Mouse (Mus musculus) right cerebral cortex, postnatal 25 days (tissue): ENCODE measurements around the gene Lypla2.

ENCODE experiments used
- DNase-seq: peaks from one replicate; pipeline ENCODE4 v3.0.0; 2022

Gene Lypla2

DNA sequence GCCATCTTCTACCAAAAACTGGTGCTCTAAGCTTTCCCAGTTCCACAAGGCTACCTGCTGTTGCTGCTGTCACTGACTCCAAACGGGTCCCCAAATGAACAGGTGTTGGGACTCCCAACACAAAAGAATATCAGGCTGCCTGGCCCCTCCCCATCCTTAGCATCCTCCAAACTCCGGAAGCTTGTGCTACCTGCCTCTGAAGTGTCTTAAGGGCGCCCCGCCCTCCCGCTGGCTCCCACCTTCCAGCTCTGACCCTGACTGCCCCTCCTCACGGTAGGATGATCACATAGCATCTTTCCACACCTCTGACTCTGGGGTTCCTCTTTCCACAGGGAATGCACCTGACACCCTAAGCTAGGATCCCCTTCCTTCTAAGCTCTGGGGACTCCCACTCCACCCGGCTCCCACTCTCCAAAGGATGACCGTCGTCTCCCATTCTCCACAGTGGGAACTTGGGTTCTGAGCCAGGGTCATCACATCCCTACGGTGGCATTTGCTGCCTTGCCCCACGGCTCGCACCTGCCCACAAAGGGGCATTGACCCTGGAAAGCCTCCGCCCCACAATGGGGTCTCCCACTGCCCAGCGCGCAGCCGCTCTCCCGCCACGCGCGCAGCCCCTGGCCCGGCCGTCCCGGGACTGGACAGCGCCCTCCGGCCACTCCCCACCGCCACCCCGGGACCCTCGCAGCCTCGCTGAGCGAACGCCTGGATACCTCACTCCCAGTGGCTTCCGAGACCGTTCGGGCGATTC lies 446 bp downstream of the Lypla2 start:
- no peak for DNase-seq

- no peak for DNase-seq
Observed at GRCm38 (mm10) chr4:135970585-135970984, 1.8 kb downstream of the Lypla2 start.

- no peak for DNase-seq
Observed at GRCm38 (mm10) chr4:135969070-135969750, 3.2 kb downstream of the Lypla2 start.

- DNase-seq, result no peak
Observed at GRCm38 (mm10) chr4:135968271-135968869, 4.1 kb downstream of the Lypla2 start.

DNA sequence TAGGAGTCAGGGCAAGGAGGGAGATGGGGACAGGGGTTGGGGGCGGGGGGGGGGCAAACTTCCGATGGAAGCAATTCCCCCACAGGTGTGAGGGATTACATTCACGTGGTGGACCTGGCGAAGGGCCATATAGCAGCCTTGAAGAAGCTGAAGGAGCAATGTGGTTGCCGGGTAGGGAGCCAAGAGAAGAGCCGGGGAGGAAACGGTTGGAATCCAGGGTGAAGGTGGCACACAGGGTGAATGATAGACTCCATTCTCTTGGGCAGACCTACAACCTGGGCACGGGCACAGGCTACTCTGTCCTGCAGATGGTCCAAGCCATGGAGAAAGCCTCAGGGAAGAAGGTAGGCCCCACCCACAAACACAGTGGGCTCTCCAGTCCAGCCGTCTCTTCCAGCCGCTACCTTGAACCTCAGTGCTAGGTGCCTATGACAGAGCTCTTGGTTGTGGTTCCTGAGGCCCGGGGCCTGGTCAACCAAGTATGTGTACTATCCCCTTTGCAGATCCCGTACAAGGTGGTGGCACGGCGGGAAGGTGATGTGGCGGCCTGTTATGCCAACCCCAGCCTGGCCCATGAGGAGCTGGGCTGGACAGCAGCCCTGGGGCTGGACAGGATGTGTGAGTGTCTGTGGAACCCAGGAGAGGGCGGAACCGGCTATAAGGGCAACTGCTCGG lies 5.2 kb downstream of the Lypla2 start:
- no peak for DNase-seq

- no peak for DNase-seq
Observed at GRCm38 (mm10) chr4:135966283-135966682, 6.1 kb downstream of the Lypla2 start.

GRCm38 (mm10) chr4:135965113-135965512 lies 7.3 kb downstream of the Lypla2 start:
- DNase-seq, result no peak

GRCm38 (mm10) chr4:135964426-135964825 lies 8.0 kb downstream of the Lypla2 start:
- peak; percentile 61 for DNase-seq

DNA sequence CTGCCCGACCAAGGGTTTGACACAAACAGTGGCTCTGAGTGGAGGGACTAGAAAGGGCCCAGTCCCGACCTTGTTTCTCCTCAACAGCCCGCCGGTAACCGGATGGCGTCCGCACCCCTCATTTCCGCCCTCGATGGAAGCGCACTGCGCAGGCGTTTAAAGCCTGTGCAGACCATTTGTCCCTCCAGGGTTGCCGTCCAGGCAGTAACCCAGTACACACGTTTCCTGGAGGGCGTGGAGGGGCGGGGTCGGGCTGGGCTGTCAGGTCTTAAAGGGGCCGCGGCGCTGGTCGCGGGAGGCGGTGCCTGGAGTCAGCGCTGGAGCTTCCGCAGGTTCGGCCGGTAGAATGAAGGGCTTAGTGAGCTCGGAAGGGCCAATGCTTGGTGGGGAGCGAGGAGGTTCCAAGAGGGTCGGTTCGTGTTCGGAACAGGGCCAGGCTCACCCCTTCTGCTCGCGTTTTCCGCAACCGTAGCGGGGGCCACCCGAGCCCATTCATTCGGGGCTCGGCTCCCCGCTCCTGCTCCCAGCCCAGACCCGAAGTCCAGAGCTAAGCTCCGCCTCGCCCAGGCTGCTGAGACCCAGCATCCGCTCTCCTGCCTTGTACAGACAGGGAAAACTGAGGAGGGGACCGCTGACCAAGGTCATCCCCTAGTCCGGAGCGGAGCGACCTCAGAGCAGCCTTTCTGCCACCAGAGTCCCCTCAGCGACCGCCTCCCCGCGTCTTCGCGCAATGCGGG lies 8.8 kb downstream of the Lypla2 start, which contains the start of gene Gale:
Gale (plus strand) TSS at position 271 of the 737 bp plus-strand sequence.
- DNase-seq, result peak; percentile 95

GRCm38 (mm10) chr4:135962946-135963345 lies 9.5 kb downstream of the Lypla2 start:
- no peak for DNase-seq

GRCm38 (mm10) chr4:135962198-135962597 lies 10.2 kb downstream of the Lypla2 start:
- no peak for DNase-seq

DNA sequence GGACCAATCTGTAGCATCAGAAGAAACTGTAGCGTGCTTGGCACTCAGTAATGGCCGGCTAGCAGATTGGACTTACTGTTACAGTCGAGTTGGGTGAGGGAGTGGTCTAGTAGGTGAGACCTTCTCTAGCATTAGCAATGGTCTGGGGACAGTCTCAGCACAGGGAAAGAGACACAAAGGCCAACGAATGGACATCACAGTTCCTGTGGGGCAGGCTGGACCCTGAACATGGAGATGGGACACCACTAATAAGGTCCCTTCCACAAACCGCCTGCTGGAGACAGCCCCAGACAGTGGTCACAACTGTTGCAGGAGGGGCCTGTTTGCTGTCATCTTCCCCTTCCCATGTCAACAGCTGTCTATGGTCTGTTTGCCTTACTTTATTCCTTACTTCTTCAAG lies 10.7 kb downstream of the Lypla2 start:
- no peak for DNase-seq

GRCm38 (mm10) chr4:135960717-135961116 lies 11.7 kb downstream of the Lypla2 start:
- DNase-seq, result peak; percentile 48

DNA sequence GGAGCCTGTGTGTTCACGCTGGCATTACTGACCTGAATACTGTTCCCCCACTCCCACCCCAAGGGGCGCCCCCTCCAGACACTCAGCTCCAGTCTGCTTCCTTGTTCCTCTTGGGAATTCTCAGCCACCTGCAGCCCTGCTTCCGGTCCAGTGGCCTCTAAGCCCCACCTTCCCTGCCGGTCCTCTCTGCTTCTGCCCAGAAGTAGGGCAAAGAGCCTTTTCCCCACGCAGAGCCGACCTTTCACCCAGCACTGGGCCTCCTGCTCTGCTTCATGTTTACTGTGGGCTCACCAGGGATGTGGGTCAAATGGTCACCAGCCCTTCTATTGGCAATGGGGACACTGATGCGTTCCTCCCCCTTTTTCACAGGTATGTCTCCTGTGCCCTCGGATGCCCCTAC lies 14.1 kb downstream of the Lypla2 start:
- no peak for DNase-seq

GRCm38 (mm10) chr4:135955886-135956285 lies 16.5 kb downstream of the Lypla2 start:
- no peak for DNase-seq

DNA sequence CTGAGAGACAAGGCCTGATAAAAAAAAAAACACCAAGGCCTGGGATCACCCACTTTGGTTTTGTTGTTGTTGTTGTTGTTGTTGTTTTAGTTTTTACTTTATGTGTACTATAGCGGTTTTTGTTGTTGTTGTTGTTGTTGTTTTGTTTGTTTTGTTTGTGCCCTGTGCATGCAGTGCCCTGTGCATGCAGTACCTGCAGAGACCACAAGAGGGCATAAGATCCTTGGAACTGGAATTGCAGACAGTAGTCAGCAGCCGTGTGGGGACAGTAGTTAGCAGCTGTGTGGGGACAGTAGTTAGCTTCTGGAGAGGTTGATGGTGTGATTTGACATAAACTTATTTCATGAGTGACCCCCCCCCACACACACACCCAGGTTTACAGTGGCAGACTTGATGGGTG lies 18.2 kb downstream of the Lypla2 start:
- peak; percentile 55 for DNase-seq

DNA sequence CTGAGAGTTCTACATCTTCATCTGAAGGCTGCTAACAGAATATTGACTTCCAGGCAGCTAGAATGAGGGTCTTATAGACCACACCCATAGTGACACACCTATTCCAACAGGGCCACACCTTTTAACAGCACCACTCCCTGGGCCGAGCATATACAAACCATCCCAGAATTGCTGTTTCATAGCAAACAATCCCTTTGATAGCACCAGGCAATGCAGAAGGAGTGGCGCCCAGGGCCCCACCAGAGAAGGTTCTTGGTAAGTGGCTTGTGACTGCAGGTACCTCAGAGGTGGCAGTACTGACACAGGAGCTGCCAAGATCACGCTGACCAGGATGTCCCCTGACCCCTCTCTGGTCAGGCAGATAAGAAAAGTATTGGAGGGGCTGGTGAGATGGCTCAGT lies 19.2 kb downstream of the Lypla2 start:
- no peak for DNase-seq

DNA sequence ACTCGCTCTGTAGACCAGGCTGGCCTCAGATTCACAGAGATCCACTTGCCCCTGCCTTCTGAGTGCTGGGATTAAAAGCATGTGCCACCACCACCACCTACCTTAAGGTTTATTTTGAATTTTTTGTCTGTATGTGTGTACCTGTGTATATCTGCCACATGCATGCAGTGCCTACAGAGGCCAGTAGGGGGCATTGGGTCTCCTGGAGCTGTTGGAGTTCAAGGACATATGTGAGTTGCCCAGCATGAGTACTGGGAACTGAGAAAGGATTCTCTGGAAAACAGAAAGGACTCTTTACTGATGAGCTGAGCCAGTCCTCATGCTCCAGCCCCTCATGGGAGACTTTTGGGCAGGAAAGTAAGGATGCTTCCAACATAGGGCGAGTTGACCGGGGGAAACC lies 20.9 kb downstream of the Lypla2 start:
- no peak for DNase-seq

DNA sequence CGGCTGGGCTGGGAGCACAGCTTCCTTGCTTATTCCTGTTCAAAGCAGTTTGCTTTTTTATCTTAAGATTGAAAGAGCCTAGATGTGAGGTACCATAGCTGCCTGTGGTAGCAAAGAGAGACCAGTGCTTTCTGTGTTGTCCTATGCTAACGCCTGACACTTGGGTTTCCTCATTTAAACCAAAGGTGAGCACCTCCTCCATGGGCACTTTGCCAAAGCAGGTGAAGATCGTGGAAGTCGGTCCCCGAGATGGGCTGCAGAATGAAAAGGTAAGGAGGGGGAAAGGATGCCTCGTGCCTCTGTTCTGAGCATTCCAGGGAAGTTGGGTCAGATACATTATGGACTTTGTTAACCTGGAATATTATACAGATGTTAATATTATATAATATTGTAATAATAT lies 22.1 kb downstream of the Lypla2 start:
- no peak for DNase-seq

DNA sequence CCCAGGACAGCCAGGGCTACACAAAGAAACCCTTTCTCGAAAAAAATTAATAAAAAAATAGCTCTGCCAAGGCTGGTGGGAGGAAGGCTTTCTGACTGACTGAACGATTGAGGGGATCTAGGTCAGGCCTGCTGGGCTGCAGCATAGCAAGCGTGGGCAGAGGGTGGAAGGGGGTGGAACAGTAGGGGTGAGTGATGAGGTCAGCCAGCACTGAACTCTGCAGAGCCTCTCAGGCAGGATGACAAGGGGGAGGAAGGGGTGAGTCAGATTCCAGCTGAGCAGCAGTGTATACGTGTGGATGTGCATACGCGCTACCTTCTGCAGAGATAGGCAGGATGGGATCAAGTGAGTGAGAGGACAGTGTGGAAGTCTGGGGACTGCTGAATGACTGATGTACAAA lies 22.5 kb downstream of the Lypla2 start:
- no peak for DNase-seq

GRCm38 (mm10) chr4:135949475-135949874 lies 23.0 kb downstream of the Lypla2 start:
- no peak for DNase-seq

DNA sequence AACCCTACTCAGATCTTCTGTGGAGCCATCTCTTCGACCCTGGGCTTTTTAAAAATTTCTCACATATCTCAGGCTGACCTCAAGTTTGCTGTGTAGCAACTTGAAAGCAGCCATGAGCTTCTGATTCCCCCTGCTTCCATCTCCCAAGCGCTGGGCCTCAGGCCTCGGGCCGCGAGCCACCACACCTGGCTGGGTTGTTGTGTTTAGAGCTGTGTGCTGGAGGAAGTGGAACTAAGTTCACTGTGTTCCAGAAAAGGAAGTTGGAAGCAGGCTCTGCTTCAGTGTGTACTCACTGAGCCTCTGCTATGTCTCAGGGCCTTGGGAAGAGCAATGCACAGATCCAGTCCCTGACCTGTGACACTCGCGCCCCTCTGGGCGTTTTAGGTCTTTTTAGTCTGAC lies 24.3 kb downstream of the Lypla2 start:
- no peak for DNase-seq
